Mouse (Mus musculus) midbrain, embryonic 15.5 days (tissue): ENCODE measurements at regions not wholly inside any gene's neighbourhood (a gene's known extent, or its start where the extent isn't known, plus 50 kb on each side); places are given as distances from the start of the nearest gene placed in this dataset.
A peak's percentile ranks its signal among the peaks of the same experiment; 100 is the strongest.

Source experiments
- ATAC-seq: fragments of 200-750 bp; cut with Nextera tagmentation; replicated peaks from 2 replicates; pipeline ENCODE4 v1.8.0; 2017; ENCODE audit warnings: moderate TSS enrichment
- H3K27ac ChIP-seq: fragments of 300-500 bp; sonication (generic); 2 replicates; pipeline ENCODE4 v1.5.1; 2015; ENCODE audit warnings: mild to moderate bottlenecking, inconsistent platforms
- H3K27me3 ChIP-seq: fragments of 300-500 bp; sonication (generic); replicated peaks from 2 replicates; pipeline ENCODE4 v1.6.1; 2015; ENCODE audit warnings: inconsistent platforms
- H3K36me3 ChIP-seq: fragments of 300-500 bp; sonication (generic); replicated peaks from 2 replicates; pipeline ENCODE4 v1.6.1; 2015; ENCODE audit warnings: inconsistent platforms
- H3K4me1 ChIP-seq: fragments of 300-500 bp; sonication (generic); 2 replicates; pipeline ENCODE4 v1.6.1; 2015; ENCODE audit warnings: inconsistent platforms
- H3K4me2 ChIP-seq: fragments of 300-500 bp; sonication (generic); 2 replicates; pipeline ENCODE4 v1.6.1; 2015; ENCODE audit warnings: inconsistent platforms, mild to moderate bottlenecking, moderate library complexity
- H3K4me3 ChIP-seq: fragments of 300-500 bp; sonication (generic); 2 replicates; pipeline ENCODE4 v1.5.1; 2015; ENCODE audit warnings: mild to moderate bottlenecking, inconsistent platforms
- H3K9ac ChIP-seq: fragments of 300-500 bp; sonication (generic); 2 replicates; pipeline ENCODE4 v1.6.1; 2015; ENCODE audit warnings: mild to moderate bottlenecking, inconsistent platforms
- H3K9me3 ChIP-seq: fragments of 300-500 bp; sonication (generic); 2 replicates; pipeline ENCODE4 v1.6.1; 2016; ENCODE audit warnings: inconsistent platforms
- WGBS: fragments of 180-500 bp; shearing (Covaris S2); methylation state at CpG from one replicate; pipeline ENCODE4 v1.1.7; 2015; ENCODE audit warnings: mixed read lengths; 5-methylcytosine and 5-hydroxymethylcytosine counted together

GRCm38 (mm10) chr8:28117997-28118778, 670.7 kb downstream of the Poteg start:
- 0 out of 2 replicates have a peak, but pooled peaks have one; percentile 50 for ATAC-seq
- Histone ChIP-seq H3K4me3 (no peak overlapping the region), H3K4me2 (no peak overlapping the region), H3K27me3 (no peaks in the 10 kb centered on the region), H3K9ac (no peak overlapping the region), H3K27ac (no peak overlapping the region), H3K4me1 (no peaks in the 10 kb centered on the region; the same call in 1 of the 2 replicates), H3K9me3 (no peaks in the 10 kb centered on the region), H3K36me3 (no peaks in the 10 kb centered on the region)
- 39% methylated on average over 7 of the region's 7 CpGs for WGBS

- 70% methylated on average over 3 of the region's 3 CpGs for WGBS
- H3K36me3 ChIP-seq, result no peaks in the 10 kb centered on the region
- no peak overlapping the region for H3K4me2 ChIP-seq
These were observed 677.6 kb downstream of the Poteg start for GRCm38 (mm10) chr8:28125021-28125420.

GRCm38 (mm10) chr8:28141916-28142315, 694.4 kb downstream of the Poteg start:
- no peak for ATAC-seq
- Histone ChIP-seq H3K9ac (no peak overlapping the region), H3K4me3 (no peak overlapping the region), H3K27me3 (no peaks in the 10 kb centered on the region), H3K4me1 (no peaks in the 10 kb centered on the region), H3K4me2 (no peak overlapping the region), H3K9me3 (no peaks in the 10 kb centered on the region), H3K36me3 (no peaks in the 10 kb centered on the region), H3K27ac (no peak overlapping the region)
- WGBS, result 31% methylated on average over 3 of the region's 3 CpGs

More at GRCm38 (mm10) chr8:28125021-28125420, 677.6 kb downstream of the Poteg start:
- Histone ChIP-seq H3K27ac (no peak overlapping the region), H3K27me3 (no peaks in the 10 kb centered on the region), H3K9me3 (no peaks in the 10 kb centered on the region), H3K4me1 (no peaks in the 10 kb centered on the region), H3K4me3 (no peak overlapping the region), H3K9ac (no peak overlapping the region)
- ATAC-seq, result no peak

GRCm38 (mm10) chr8:28148599-28149452, 701.4 kb downstream of the Poteg start:
- no peak overlapping the region for H3K4me3 ChIP-seq
- H3K4me2 ChIP-seq, result no peak overlapping the region
- no peaks in the 10 kb centered on the region for H3K4me1 ChIP-seq
- no peak overlapping the region for H3K9ac ChIP-seq
- WGBS, result 65% methylated on average over 14 of the region's 14 CpGs
- peak; percentile 89 for ATAC-seq
- no peaks in the 10 kb centered on the region for H3K9me3 ChIP-seq
- H3K27me3 ChIP-seq, result no peaks in the 10 kb centered on the region
- H3K36me3 ChIP-seq, result no peaks in the 10 kb centered on the region
- H3K27ac ChIP-seq, result peak overlapping the region; percentile 43; the same call in 1 of the 2 replicates

GRCm38 (mm10) chr8:28149453-28149767, 701.9 kb downstream of the Poteg start:
- ATAC-seq, result no peak
- no peak overlapping the region for H3K9ac ChIP-seq
- H3K4me1 ChIP-seq, result no peaks in the 10 kb centered on the region
- 80% methylated on average over 3 of the region's 3 CpGs for WGBS
- H3K4me2 ChIP-seq, result no peak overlapping the region
- H3K36me3 ChIP-seq, result no peaks in the 10 kb centered on the region
- no peaks in the 10 kb centered on the region for H3K9me3 ChIP-seq
- no peak overlapping the region for H3K4me3 ChIP-seq
- H3K27ac ChIP-seq, result no peak overlapping the region
- H3K27me3 ChIP-seq, result no peaks in the 10 kb centered on the region

- Histone ChIP-seq H3K9ac (no peak overlapping the region), H3K4me3 (no peak overlapping the region), H3K4me2 (no peak overlapping the region), H3K4me1 (no peaks in the 10 kb centered on the region), H3K27me3 (no peaks in the 10 kb centered on the region), H3K9me3 (no peaks in the 10 kb centered on the region), H3K27ac (no peak overlapping the region), H3K36me3 (no peaks in the 10 kb centered on the region)
- 92% methylated on average over 4 of the region's 4 CpGs for WGBS
- no peak for ATAC-seq
These were observed 713.2 kb downstream of the Poteg start for GRCm38 (mm10) chr8:28160651-28161050.

GRCm38 (mm10) chr8:28168036-28168435, 720.6 kb downstream of the Poteg start:
- 55% methylated on average over 1 of the region's 1 CpGs for WGBS
- ATAC-seq, result no peak
- no peaks in the 10 kb centered on the region for H3K36me3 ChIP-seq
- H3K4me2 ChIP-seq, result no peak overlapping the region
- H3K27me3 ChIP-seq, result no peaks in the 10 kb centered on the region
- H3K4me1 ChIP-seq, result no peaks in the 10 kb centered on the region
- H3K9ac ChIP-seq, result no peak overlapping the region
- H3K4me3 ChIP-seq, result no peak overlapping the region
- no peaks in the 10 kb centered on the region for H3K9me3 ChIP-seq
- no peak overlapping the region for H3K27ac ChIP-seq

GRCm38 (mm10) chr8:28171456-28171855, 724.0 kb downstream of the Poteg start:
- H3K9ac ChIP-seq, result no peak overlapping the region

GRCm38 (mm10) chr8:28195943-28196342, 748.5 kb downstream of the Poteg start:
- no peaks in the 10 kb centered on the region for H3K36me3 ChIP-seq
- H3K4me3 ChIP-seq, result no peak overlapping the region
- H3K9ac ChIP-seq, result no peak overlapping the region
- H3K27ac ChIP-seq, result no peak overlapping the region
- 51% methylated on average over 1 of the region's 1 CpGs for WGBS
- H3K9me3 ChIP-seq, result no peaks in the 10 kb centered on the region
- no peaks in the 10 kb centered on the region for H3K27me3 ChIP-seq
- H3K4me1 ChIP-seq, result no peaks in the 10 kb centered on the region
- no peak for ATAC-seq
- H3K4me2 ChIP-seq, result no peak overlapping the region

More at GRCm38 (mm10) chr8:28171456-28171855, 724.0 kb downstream of the Poteg start:
- H3K4me3 ChIP-seq, result no peak overlapping the region
- no peaks in the 10 kb centered on the region for H3K36me3 ChIP-seq
- H3K27me3 ChIP-seq, result no peaks in the 10 kb centered on the region
- H3K4me2 ChIP-seq, result no peak overlapping the region
- H3K4me1 ChIP-seq, result no peaks in the 10 kb centered on the region
- WGBS, result 29% methylated on average over 4 of the region's 4 CpGs
- no peaks in the 10 kb centered on the region for H3K9me3 ChIP-seq
- ATAC-seq, result no peak
- no peak overlapping the region for H3K27ac ChIP-seq

- ATAC-seq, result no peak
These were observed 788.1 kb downstream of the Poteg start for GRCm38 (mm10) chr8:28235562-28235961.

GRCm38 (mm10) chr8:28239411-28239810, 791.9 kb downstream of the Poteg start:
- Histone ChIP-seq H3K36me3 (no peaks in the 10 kb centered on the region), H3K4me1 (no peaks in the 10 kb centered on the region), H3K27me3 (no peaks in the 10 kb centered on the region), H3K4me3 (no peak overlapping the region), H3K9ac (no peak overlapping the region), H3K4me2 (no peak overlapping the region), H3K27ac (no peak overlapping the region), H3K9me3 (no peaks in the 10 kb centered on the region)
- no peak for ATAC-seq
- WGBS, result 73% methylated on average over 7 of the region's 7 CpGs

More at GRCm38 (mm10) chr8:28235562-28235961, 788.1 kb downstream of the Poteg start:
- WGBS, result 82% methylated on average over 5 of the region's 5 CpGs
- no peak overlapping the region for H3K4me3 ChIP-seq
- H3K27me3 ChIP-seq, result no peaks in the 10 kb centered on the region
- no peak overlapping the region for H3K4me2 ChIP-seq
- no peaks in the 10 kb centered on the region for H3K36me3 ChIP-seq
- H3K4me1 ChIP-seq, result no peaks in the 10 kb centered on the region
- no peak overlapping the region for H3K9ac ChIP-seq
- H3K9me3 ChIP-seq, result no peaks in the 10 kb centered on the region
- H3K27ac ChIP-seq, result no peak overlapping the region

GRCm38 (mm10) chr8:28252399-28253240, 805.1 kb downstream of the Poteg start:
- H3K4me3 ChIP-seq, result no peak overlapping the region
- ATAC-seq, result no peak
- 25% methylated on average over 9 of the region's 9 CpGs for WGBS
- no peak overlapping the region for H3K9ac ChIP-seq
- H3K4me2 ChIP-seq, result no peak overlapping the region
- no peaks in the 10 kb centered on the region for H3K4me1 ChIP-seq
- H3K9me3 ChIP-seq, result no peaks in the 10 kb centered on the region
- H3K36me3 ChIP-seq, result no peaks in the 10 kb centered on the region
- H3K27me3 ChIP-seq, result no peaks in the 10 kb centered on the region
- no peak overlapping the region for H3K27ac ChIP-seq
